Mouse (Mus musculus): ENCODE data around the gene Ttf2. TPM values are rescaled to one million over a fixed set of nuclear protein-coding genes. Genes with fewer than 3 reads are reported as not detected.

The Ttf2 gene
- total RNA-seq, 2 experiments from 2014 or later: 5.0 to 5.6 TPM

GRCm38 (mm10) chr3:100979290-100979689 lies 9.8 kb upstream of the Ttf2 start:
- DNase-seq: no peak

GRCm38 (mm10) chr3:100973906-100974305 lies 4.4 kb upstream of the Ttf2 start:
- DNase-seq: no peak

- DNase-seq: peak; percentile 42
Observed at GRCm38 (mm10) chr3:100963849-100964542, 5.5 kb downstream of the Ttf2 start.

GRCm38 (mm10) chr3:100961501-100961900 lies 8.0 kb downstream of the Ttf2 start:
- DNase-seq: no peak

GRCm38 (mm10) chr3:100961007-100961406 lies 8.5 kb downstream of the Ttf2 start:
- no peak for DNase-seq

GRCm38 (mm10) chr3:100954616-100955015 lies 14.8 kb downstream of the Ttf2 start:
- DNase-seq: no peak

GRCm38 (mm10) chr3:100951531-100951930 lies 17.9 kb downstream of the Ttf2 start:
- no peak for DNase-seq

- DNase-seq: no peak
Observed at GRCm38 (mm10) chr3:100947286-100947685, 22.2 kb downstream of the Ttf2 start.

- no peak for DNase-seq
Observed at GRCm38 (mm10) chr3:100940496-100941037, 28.9 kb downstream of the Ttf2 start.

GRCm38 (mm10) chr3:100938211-100938610 lies 31.3 kb downstream of the Ttf2 start:
- DNase-seq: no peak

GRCm38 (mm10) chr3:100936201-100936600 lies 33.3 kb downstream of the Ttf2 start:
- no peak for DNase-seq

- no peak for DNase-seq
Observed at GRCm38 (mm10) chr3:100935521-100935920, 33.9 kb downstream of the Ttf2 start.

- peak; percentile 29 for DNase-seq
Observed at GRCm38 (mm10) chr3:100932077-100932944, 37.2 kb downstream of the Ttf2 start.

- no peak for DNase-seq
Observed at GRCm38 (mm10) chr3:100931332-100932076, 38.0 kb downstream of the Ttf2 start.

GRCm38 (mm10) chr3:100925176-100925575 lies 44.3 kb downstream of the Ttf2 start:
- no peak for DNase-seq

- DNase-seq: no peak
Observed at GRCm38 (mm10) chr3:100924065-100924732, 45.3 kb downstream of the Ttf2 start.

- DNase-seq: no peak
Observed at GRCm38 (mm10) chr3:100922506-100923375, 46.7 kb downstream of the Ttf2 start.

GRCm38 (mm10) chr3:100921825-100922505 lies 47.5 kb downstream of the Ttf2 start, which contains the start of gene Trim45:
Gene Trim45 (plus strand): TSS chr3:100922202.
- peak; percentile 91 for DNase-seq

- DNase-seq: no peak
Observed at GRCm38 (mm10) chr3:100920611-100921140, 48.8 kb downstream of the Ttf2 start.

- DNase-seq: no peak
Observed at GRCm38 (mm10) chr3:100916844-100917243, 52.6 kb downstream of the Ttf2 start.

All from gastrocnemius, postnatal 10 days (tissue).